Mouse (Mus musculus): ENCODE measurements around the gene Phf19.

DNA sequence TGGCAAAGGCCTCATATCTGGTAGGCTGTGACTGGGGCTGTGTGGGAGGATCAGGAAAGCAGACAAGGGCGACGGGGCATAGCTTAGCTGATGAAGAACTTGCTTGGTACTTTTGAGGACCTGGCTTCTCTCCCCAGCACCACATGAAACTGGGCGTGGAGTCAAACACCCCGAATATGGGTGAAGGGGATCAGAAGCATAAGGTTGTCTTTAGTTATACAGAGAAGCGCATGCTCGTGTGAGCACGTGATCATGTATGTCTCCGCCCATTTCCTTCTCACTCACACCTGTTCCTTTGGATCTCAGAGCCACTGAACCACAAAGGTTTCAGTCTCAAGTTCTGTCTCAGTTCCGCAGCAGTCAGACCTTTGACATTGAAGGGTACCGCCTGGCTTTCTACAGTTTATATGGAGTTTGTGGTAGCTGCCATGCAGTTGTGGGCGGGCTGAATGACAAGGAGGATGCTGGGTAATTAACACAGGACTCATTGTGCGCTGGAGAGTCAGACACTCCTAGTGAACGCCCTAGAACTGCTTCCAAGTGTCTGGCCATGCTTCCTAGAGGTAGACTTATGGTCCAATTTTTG, 49.6 kb upstream of the Phf19 start:
- TF ChIP-seq CTCF (IDR thresholded peaks at IDR 0.05) = no peak
- TF ChIP-seq EP300 (IDR thresholded peaks at IDR 0.05) = no peak
